Mouse (Mus musculus) forebrain, embryonic 12.5 days (tissue): ENCODE data around the gene Cib1. TPM values are rescaled to one million over a fixed set of nuclear protein-coding genes. Genes with fewer than 3 reads are reported as not detected.

Experiments
- ATAC-seq: fragments of 200-750 bp; cut with Nextera tagmentation; 2 replicates; pipeline ENCODE4 v1.8.0; 2017; ENCODE audit warnings: moderate TSS enrichment; ENCODE audit not compliant: low FRiP score
- H3K27ac ChIP-seq: fragments of 300-500 bp; sonication (generic); 2 replicates; pipeline ENCODE4 v1.5.1; 2016; ENCODE audit warnings: mild to moderate bottlenecking
- H3K27me3 ChIP-seq: fragments of 300-500 bp; sonication (generic); 2 replicates; pipeline ENCODE4 v1.6.1; 2016; ENCODE audit warnings: mild to moderate bottlenecking
- H3K36me3 ChIP-seq: fragments of 300-500 bp; sonication (generic); replicated peaks from 2 replicates; pipeline ENCODE4 v1.6.1; 2016; ENCODE audit warnings: mild to moderate bottlenecking
- H3K4me1 ChIP-seq: fragments of 300-500 bp; sonication (generic); 2 replicates; pipeline ENCODE4 v1.6.1; 2016
- H3K4me2 ChIP-seq: fragments of 300-500 bp; sonication (generic); 2 replicates; pipeline ENCODE4 v1.6.1; 2016; ENCODE audit warnings: mild to moderate bottlenecking, moderate library complexity
- H3K4me3 ChIP-seq: fragments of 300-500 bp; sonication (generic); replicated peaks from 2 replicates; pipeline ENCODE4 v1.5.1; 2016; ENCODE audit warnings: mild to moderate bottlenecking
- H3K9ac ChIP-seq: fragments of 300-500 bp; sonication (generic); 2 replicates; pipeline ENCODE4 v1.6.1; 2016; ENCODE audit warnings: mild to moderate bottlenecking
- H3K9me3 ChIP-seq: fragments of 300-500 bp; sonication (generic); 2 replicates; pipeline ENCODE4 v1.6.1; 2016
- WGBS: fragments of 180-500 bp; shearing (Covaris S2); methylation state at CpG from one replicate; pipeline ENCODE4 v1.1.7; 2016; 5-methylcytosine and 5-hydroxymethylcytosine counted together
- polyA plus RNA-seq: library from polyadenylated mRNA; unstranded; fragments of >200 nt; fragmentation: Nextera tagmentation; extraction: Ambion mirVana; gene quantifications from 2 replicates; pipeline ENCODE4 v1.2.1, GENCODE M21; 2016

The Cib1 gene
- polyA plus RNA-seq, 1 experiment from 2014 or later: 41.6 TPM

DNA sequence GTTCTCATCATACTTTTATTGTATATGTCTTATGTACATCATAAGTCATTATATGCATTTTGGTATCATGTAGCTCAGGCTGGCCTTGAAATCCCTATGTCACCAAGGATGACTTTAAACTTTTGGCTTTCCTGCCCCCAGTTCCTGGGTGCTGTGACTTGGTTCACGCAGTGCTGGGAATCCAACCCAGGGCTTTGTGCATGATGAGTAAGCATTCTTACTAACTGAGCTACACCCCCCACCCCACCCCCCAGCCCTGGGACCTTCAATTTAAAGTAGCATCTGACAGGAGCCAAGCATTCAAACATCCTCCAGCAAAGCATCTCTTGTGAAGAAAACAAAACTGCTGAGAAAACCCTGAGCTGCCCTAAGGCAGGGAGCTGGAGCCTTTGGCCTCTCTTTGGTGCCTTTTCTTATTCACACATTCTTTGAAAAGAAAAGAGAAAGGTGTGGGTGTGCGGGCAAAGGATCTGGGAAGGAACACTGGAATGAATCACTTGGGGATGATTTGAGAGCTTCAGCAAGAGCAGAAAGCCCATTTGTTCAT, 44.0 kb downstream of the Cib1 start:
- Histone ChIP-seq H3K27ac (peak overlapping the region; percentile 93), H3K27me3 (no peaks in the 10 kb centered on the region), H3K9ac (peak overlapping the region; percentile 12; the same call in 1 of the 2 replicates), H3K4me2 (peak overlapping the region; percentile 63), H3K4me1 (peaks cover 67% of the 10 kb centered on the region), H3K4me3 (0 out of 2 replicates have a peak overlapping the region, but pooled peaks have one; percentile 1), H3K9me3 (no peaks in the 10 kb centered on the region), H3K36me3 (no peaks in the 10 kb centered on the region)
- no peak for ATAC-seq
- WGBS: 40% methylated on average over 2 of the region's 2 CpGs

DNA sequence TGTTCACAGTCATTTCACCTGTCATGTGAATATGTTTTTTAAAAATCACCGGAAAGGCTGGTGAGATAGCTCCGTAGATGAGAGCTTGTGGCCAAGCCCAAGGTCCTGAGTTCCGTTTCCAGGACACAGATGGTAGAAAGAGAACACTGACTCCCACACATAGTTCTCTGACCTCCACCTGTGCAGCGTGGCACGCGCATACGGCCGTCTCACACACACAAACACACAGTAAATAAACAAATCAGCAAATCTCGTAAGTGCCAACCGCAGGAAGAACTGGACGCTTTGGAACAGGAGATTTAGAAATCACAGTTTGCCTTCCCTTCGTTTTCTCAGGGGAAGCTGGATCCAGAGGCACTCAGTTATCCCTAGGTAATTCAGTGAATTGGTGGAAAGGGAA, 45.1 kb downstream of the Cib1 start:
- WGBS: 32% methylated on average over 12 of the region's 12 CpGs
- peak overlapping the region; percentile 65 for H3K9ac ChIP-seq
- no peak for ATAC-seq

DNA sequence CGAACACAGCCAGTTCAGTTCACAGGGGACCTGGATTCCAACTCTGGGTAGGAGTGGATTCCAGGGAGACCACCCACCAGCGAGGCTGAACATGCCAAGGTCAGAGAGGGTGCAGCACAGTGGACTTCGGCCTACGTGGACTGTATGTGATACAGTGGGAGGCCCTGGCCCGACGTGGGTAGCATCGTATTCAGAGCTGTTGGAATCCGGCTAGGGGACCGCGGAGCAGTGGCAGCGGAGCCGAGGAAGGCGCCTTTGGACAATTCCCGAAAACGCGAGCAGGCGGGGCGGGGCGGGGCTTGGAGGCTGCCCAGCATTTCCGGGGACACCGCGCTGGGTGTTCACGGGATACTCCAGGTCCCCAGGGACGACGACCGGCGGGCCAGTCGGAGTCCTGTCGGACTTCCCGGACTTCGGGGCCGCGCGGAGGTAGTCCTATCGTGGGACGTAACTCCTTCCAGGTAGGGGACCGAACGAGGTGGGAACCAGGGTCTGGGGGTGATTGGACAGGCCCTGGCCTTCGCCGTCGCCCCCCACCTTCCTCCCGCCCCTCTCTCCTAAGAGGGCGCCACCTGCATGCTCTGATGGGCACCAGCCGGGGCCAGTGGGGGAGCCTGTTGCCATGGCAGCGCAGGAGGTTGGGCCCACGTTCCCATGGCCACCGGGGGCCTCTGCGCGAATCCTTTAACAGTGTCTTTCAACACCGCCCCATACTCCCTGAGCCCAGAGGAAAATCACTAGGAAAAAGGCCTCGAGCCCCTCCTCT, 45.9 kb downstream of the Cib1 start, which contains the start of gene Sema4b:
Sema4b (plus strand) TSS at position 311 of the 766 bp plus-strand sequence.
- ATAC-seq: peak; percentile 93
- Histone ChIP-seq H3K9me3 (no peaks in the 10 kb centered on the region), H3K4me3 (peak within 1 kb of the TSS; percentile 55), H3K4me1 (peaks cover 52% of the 10 kb centered on the region), H3K9ac (peak within 1 kb of the TSS; percentile 65), H3K27me3 (no peaks in the 10 kb centered on the region), H3K27ac (peak within 1 kb of the TSS; percentile 93), H3K36me3 (no peaks in the 10 kb centered on the region), H3K4me2 (peak within 1 kb of the TSS; percentile 63)
- under 1% methylated on average over 51 of the region's 51 CpGs for WGBS

More for the DNA sequence above, 45.1 kb downstream of the Cib1 start:
- Histone ChIP-seq H3K27ac (peak overlapping the region; percentile 93), H3K36me3 (no peaks in the 10 kb centered on the region), H3K4me3 (peak overlapping the region; percentile 55), H3K4me2 (peak overlapping the region; percentile 63), H3K9me3 (no peaks in the 10 kb centered on the region), H3K27me3 (no peaks in the 10 kb centered on the region), H3K4me1 (peaks cover 60% of the 10 kb centered on the region)

DNA sequence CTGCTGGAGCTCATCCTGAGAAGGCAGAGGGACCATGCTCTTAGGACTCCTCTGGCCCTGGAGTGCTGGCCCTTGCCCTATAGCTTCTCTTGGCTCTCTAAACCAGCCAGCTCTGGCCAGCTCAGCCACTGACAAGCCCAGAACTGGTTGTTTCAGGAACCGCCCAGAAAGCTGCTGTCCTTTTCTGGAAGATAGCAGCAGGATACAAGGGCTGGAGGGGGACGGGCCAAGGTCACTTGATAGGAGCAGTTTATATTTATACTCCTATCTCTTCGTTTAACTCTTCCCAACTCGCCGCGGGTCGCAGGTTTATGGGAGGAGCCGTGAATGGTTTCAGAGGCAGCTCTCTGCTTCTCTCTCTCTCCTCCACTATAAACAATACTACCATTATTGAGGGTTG, 46.6 kb downstream of the Cib1 start:
- Histone ChIP-seq H3K4me2 (peak overlapping the region; percentile 63), H3K27me3 (no peaks in the 10 kb centered on the region), H3K27ac (peak overlapping the region; percentile 93), H3K36me3 (no peaks in the 10 kb centered on the region), H3K9ac (peak overlapping the region; percentile 65; the same call in 1 of the 2 replicates), H3K4me3 (peak overlapping the region; percentile 55), H3K9me3 (no peaks in the 10 kb centered on the region), H3K4me1 (peaks cover 45% of the 10 kb centered on the region)
- 14% methylated on average over 8 of the region's 8 CpGs for WGBS
- peak; percentile 3; the same call in 1 of the 2 replicates for ATAC-seq

DNA sequence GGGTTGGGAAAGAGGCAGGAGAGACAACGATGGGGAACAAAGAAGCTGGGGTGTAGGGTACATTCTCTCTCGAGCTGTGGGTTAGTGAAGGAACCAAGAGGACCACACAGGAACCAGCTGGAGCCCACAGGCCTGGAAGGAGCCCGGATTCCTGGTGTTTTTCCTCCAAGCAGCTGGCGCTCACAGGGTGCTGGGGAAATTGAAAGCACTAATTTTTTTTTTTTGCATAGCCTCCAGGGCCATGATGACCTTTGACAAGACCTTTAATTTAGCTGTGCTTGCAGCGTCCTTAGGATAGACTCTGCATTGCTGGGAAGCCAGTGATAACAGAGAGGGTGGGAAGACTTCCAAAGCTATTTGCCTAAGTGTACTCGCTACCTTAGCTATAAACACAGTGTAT, 47.6 kb downstream of the Cib1 start:
- ATAC-seq: no peak
- Histone ChIP-seq H3K9me3 (no peaks in the 10 kb centered on the region), H3K9ac (no peak overlapping the region), H3K4me3 (no peak overlapping the region), H3K4me2 (no peak overlapping the region), H3K36me3 (no peaks in the 10 kb centered on the region), H3K4me1 (peaks cover 40% of the 10 kb centered on the region), H3K27ac (no peak overlapping the region), H3K27me3 (no peaks in the 10 kb centered on the region)
- WGBS: 69% methylated on average over 6 of the region's 6 CpGs

DNA sequence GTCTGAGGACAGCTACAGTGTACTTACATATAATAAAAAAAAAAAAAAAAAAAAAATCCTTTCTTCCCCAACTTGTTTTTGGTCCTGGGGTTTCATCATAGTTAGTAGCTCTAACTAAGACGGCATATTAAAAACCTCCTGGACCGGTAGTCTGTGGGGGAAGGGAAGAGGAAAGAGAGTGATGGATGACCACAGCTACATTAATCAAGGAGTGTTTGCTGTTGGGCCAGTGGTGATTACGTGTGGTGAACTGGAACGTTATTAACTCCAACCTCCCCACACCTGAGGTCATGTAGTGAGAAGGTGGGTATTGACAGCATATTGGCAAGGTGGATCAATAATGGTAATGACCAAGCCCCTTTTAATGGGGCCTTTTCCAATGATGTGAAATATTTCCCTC, 48.1 kb downstream of the Cib1 start:
- H3K4me2 ChIP-seq: no peak overlapping the region
- H3K27ac ChIP-seq: no peak overlapping the region
- no peaks in the 10 kb centered on the region for H3K9me3 ChIP-seq
- no peaks in the 10 kb centered on the region for H3K27me3 ChIP-seq
- no peak overlapping the region for H3K4me3 ChIP-seq
- 85% methylated on average over 4 of the region's 4 CpGs for WGBS
- no peak overlapping the region for H3K9ac ChIP-seq
- no peaks in the 10 kb centered on the region for H3K36me3 ChIP-seq
- ATAC-seq: no peak
- H3K4me1 ChIP-seq: peaks cover 37% of the 10 kb centered on the region

DNA sequence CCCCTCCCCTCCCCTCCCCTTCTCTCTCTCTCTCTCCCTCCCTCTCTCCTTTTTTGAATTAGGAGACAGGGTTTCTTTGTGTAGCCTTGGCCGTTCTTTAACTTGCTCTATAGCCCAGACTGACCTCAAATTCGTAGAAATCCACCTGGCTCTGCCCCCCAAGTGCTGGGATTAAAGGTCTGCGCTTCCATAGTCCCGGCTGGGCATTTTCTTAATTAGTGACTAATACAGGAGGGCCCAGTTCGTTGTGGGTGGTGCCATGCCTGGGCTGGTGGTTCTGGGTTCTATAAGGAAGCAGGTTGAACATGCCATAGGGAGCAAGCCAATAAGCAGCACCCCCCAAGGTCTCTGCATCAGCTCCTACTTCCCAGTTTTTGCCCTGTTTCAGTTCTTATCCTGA, 48.6 kb downstream of the Cib1 start:
- no peak for ATAC-seq
- WGBS: 31% methylated on average over 5 of the region's 5 CpGs
- H3K27me3 ChIP-seq: no peaks in the 10 kb centered on the region
- H3K4me1 ChIP-seq: peaks cover 31% of the 10 kb centered on the region
- H3K27ac ChIP-seq: no peak overlapping the region
- no peak overlapping the region for H3K4me3 ChIP-seq
- H3K9me3 ChIP-seq: no peaks in the 10 kb centered on the region
- H3K9ac ChIP-seq: no peak overlapping the region
- H3K36me3 ChIP-seq: no peaks in the 10 kb centered on the region
- H3K4me2 ChIP-seq: no peak overlapping the region

DNA sequence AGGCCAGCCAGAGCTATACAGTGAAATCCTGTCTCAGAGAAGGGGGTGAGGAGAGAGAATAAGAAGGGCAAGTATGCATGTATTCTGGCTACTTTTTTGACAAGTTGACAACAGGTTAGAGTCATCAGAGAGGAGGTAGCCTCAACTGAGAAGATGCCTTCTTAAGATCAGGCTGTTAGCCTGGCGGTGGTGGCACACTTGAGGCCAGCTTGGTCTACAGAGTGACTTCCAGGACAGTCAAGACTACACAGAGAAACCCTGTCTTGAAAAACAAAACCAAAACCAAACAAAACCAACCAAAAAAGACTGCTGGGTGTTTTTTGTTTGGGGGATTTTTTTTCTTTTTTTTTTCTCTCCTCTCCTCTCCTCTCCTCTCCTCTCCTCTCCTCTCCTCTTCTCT, 49.1 kb downstream of the Cib1 start:
- WGBS: 92% methylated on average over 1 of the region's 1 CpGs

DNA sequence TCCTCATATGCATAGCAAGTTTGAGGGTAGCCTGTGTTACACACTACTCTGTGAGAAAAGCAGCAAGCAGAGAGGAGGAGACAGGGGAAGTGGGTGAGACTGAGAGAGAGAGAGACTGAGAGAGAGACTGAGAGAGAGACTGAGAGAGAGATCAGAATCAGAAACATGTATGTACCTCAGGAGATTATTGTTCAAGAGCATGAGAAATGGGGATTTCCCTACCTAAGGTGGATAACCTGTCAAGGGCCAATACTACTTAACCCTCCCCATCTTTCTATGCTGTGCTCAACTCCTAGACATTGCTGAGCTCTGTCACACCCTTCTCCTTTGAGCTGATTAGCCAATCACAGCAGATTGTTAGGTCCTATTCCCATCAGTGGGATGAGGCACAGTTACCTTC, 50.5 kb downstream of the Cib1 start:
- H3K4me1 ChIP-seq: peaks cover 13% of the 10 kb centered on the region
- H3K9ac ChIP-seq: no peak overlapping the region
- no peak overlapping the region for H3K4me2 ChIP-seq
- H3K27ac ChIP-seq: no peak overlapping the region
- H3K9me3 ChIP-seq: no peaks in the 10 kb centered on the region
- no peak overlapping the region for H3K4me3 ChIP-seq
- H3K36me3 ChIP-seq: no peaks in the 10 kb centered on the region
- ATAC-seq: no peak
- no peaks in the 10 kb centered on the region for H3K27me3 ChIP-seq

More for the DNA sequence above, 49.1 kb downstream of the Cib1 start:
- no peak overlapping the region for H3K27ac ChIP-seq
- H3K4me3 ChIP-seq: no peak overlapping the region
- no peaks in the 10 kb centered on the region for H3K27me3 ChIP-seq
- no peak overlapping the region for H3K4me2 ChIP-seq
- H3K9ac ChIP-seq: no peak overlapping the region
- H3K36me3 ChIP-seq: no peaks in the 10 kb centered on the region
- H3K9me3 ChIP-seq: no peaks in the 10 kb centered on the region
- peaks cover 26% of the 10 kb centered on the region for H3K4me1 ChIP-seq
- ATAC-seq: no peak

DNA sequence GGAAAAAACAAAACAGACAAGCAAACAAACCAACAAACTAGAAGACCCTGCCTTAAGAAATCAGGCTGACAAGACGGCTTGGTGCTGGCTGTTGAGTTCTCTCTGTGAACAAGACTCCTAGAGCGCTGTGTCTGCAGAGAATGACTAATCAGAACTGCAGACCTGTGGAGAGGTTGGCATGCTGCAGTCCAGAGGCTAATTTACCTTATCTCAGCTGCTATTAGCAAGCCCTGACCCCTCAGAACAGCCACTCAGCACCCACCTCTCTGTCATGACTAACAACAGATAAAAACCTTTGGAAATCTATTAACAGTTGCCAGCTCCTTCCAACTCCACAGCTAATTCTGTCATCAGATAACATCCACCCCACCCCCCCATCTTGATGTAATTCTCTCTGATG, 51.5 kb downstream of the Cib1 start:
- H3K4me2 ChIP-seq: no peak overlapping the region
- no peaks in the 10 kb centered on the region for H3K36me3 ChIP-seq
- ATAC-seq: no peak
- no peaks in the 10 kb centered on the region for H3K27me3 ChIP-seq
- no peaks in the 10 kb centered on the region for H3K9me3 ChIP-seq
- WGBS: 76% methylated on average over 2 of the region's 2 CpGs
- peaks cover 5% of the 10 kb centered on the region for H3K4me1 ChIP-seq
- no peak overlapping the region for H3K4me3 ChIP-seq
- H3K27ac ChIP-seq: no peak overlapping the region
- H3K9ac ChIP-seq: no peak overlapping the region

DNA sequence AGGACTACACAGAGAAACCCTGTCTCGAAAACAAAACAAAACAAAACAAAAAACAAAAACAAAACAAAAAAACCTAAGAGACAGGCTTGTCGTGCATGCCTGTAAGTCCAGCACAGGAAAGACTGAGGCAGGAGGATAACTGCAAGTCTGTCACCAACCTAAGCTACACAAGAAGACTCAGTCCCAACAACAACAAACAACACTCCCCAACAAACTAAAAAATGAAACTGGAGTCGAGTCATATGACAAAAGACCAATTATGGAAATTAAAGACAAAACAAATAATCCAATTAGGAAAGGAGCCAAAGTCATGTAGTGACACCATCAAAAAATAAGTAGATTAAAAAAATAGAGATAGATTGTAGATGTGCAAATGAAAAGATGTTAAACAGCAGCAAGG, 52.4 kb downstream of the Cib1 start:
- WGBS: 79% methylated on average over 3 of the region's 3 CpGs
- Histone ChIP-seq H3K9me3 (no peaks in the 10 kb centered on the region), H3K27me3 (no peaks in the 10 kb centered on the region), H3K4me1 (no peaks in the 10 kb centered on the region), H3K27ac (no peak overlapping the region), H3K36me3 (no peaks in the 10 kb centered on the region), H3K9ac (no peak overlapping the region), H3K4me2 (no peak overlapping the region), H3K4me3 (no peak overlapping the region)
- no peak for ATAC-seq

DNA sequence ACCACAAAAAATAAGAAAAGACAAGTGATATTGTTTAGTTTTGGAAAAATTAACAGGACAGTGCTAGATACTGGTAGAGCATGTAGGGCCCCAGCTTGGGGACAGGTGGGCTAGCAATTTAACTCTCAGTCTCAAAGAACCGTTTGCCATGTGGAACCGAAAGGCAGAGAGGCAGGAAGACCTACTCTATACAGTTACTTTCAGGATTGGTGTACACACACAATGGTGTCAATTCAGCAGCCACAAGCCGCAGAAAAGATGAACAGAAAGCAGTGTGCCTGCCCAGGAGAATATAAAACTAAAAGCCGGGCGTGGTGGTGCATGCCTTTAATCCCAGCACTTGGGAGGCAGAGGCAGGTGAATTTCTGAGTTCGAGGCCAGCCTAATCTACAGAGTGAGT, 52.8 kb downstream of the Cib1 start:
- H3K9ac ChIP-seq: no peak overlapping the region
- H3K4me3 ChIP-seq: no peak overlapping the region
- H3K36me3 ChIP-seq: no peaks in the 10 kb centered on the region
- no peaks in the 10 kb centered on the region for H3K27me3 ChIP-seq
- H3K4me1 ChIP-seq: no peaks in the 10 kb centered on the region
- no peak overlapping the region for H3K27ac ChIP-seq
- no peak for ATAC-seq
- no peak overlapping the region for H3K4me2 ChIP-seq
- WGBS: 85% methylated on average over 6 of the region's 6 CpGs
- no peaks in the 10 kb centered on the region for H3K9me3 ChIP-seq

DNA sequence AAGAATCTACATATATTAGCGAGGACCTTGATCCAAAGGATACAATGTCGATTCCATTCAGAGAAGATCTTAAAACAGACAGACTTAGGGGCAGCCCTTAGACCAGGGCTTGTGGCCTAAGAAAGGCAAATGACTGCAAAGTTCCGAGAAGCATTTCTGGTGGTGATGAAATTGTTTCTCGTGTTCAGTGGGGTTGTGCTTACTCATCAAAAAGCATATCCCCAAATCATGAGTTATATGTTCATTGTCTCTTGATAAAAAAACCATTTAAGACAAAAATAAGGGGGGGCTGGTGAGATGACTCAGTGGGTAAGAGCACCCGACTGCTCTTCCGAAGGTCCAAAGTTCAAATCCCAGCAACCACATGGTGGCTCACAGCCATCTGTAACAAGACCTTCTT, 53.3 kb downstream of the Cib1 start:
- Histone ChIP-seq H3K9ac (no peak overlapping the region), H3K36me3 (no peaks in the 10 kb centered on the region), H3K9me3 (no peaks in the 10 kb centered on the region), H3K4me2 (no peak overlapping the region), H3K4me1 (no peaks in the 10 kb centered on the region), H3K4me3 (no peak overlapping the region), H3K27ac (no peak overlapping the region), H3K27me3 (no peaks in the 10 kb centered on the region)
- ATAC-seq: no peak
- WGBS: 93% methylated on average over 6 of the region's 6 CpGs
